Mouse (Mus musculus): ENCODE data around the gene Slc16a3. TPM values are rescaled to one million over a fixed set of nuclear protein-coding genes. Genes with fewer than 3 reads are reported as not detected.
A peak's percentile ranks its signal among the peaks of the same experiment; 100 is the strongest.

Gene Slc16a3
- polyA plus RNA-seq, 1 experiment from 2014 or later: 10.0 TPM

DNA sequence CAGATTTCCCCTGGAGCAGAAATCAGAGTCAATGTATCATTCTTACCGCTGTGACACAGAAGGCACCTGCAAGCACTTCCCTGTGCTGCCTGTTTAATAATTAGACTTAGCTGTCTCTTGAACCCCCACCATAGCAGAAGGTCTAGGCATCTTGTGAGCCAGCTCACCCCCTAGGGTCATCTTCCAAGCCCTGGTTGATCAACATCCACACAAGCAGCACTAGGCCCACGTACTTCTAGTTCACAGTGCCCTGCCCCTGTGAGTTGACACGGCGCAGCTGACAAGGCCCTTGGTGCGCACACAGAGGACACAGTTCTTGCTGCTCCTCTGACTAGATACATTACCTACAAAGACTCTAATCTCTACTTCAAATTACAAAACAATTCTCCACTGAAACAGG, 21.5 kb downstream of the Slc16a3 start:
- Histone ChIP-seq H3K27ac (replicated peaks) (no peak overlapping the region), H3K9me3 (ENCODE audit: control insufficient read depth, low read length) (no peaks in the 10 kb centered on the region), H3K36me3 (ENCODE audit: control insufficient read depth, insufficient read depth, low read length) (peaks cover 63% of the 10 kb centered on the region), H3K9ac (ENCODE audit: low read length) (no peak overlapping the region), H3K4me3 (ENCODE audit: low read depth, low read length) (no peak overlapping the region), H3K27me3 (ENCODE audit: control insufficient read depth, insufficient read depth, low read length) (no peaks in the 10 kb centered on the region), H3K4me2 (replicated peaks; ENCODE audit: low read depth) (no peak overlapping the region), H3K4me1 (replicated peaks; ENCODE audit: control insufficient read depth, insufficient read depth) (no peaks in the 10 kb centered on the region)
- ATAC-seq (ENCODE audit: low FRiP score, low TSS enrichment) (no peak), DNase-seq (ENCODE audit: low spot score) (no peak)
- no peak for TF ChIP-seq EP300 (optimal IDR thresholded peaks at IDR 0.05)
- whole genome bisulfite sequencing: 89% methylated on average over 5 of the region's 5 CpGs

DNA sequence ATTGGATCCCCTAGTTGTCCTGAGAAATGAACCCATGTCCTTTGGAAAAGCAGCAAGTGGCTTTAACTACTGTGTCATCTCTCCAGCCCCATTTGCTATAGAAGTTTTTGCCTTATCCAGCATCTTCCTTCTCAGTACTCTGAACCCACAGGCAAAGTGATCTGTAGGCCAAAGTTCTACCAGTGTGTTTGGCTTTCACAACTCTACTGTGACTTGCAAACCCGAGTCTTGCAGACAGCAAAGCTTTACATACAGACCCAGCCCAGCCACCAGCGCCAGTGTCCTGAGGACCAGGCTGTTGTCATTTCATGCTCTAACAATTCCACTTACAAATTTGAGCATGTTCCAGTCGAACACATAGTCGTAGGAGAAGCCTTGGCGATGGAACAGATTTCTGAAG, 23.0 kb downstream of the Slc16a3 start:
- WGBS: 91% methylated on average over 5 of the region's 5 CpGs
- H3K27ac ChIP-seq (replicated peaks): no peak overlapping the region
- H3K4me3 ChIP-seq (ENCODE audit: low read depth, low read length): no peak overlapping the region
- H3K4me1 ChIP-seq (replicated peaks; ENCODE audit: control insufficient read depth, insufficient read depth): no peaks in the 10 kb centered on the region
- ATAC-seq (ENCODE audit: low FRiP score, low TSS enrichment) (no peak), DNase-seq (ENCODE audit: low spot score) (no peak)
- no peak overlapping the region for H3K9ac ChIP-seq (ENCODE audit: low read length)
- no peaks in the 10 kb centered on the region for H3K27me3 ChIP-seq (ENCODE audit: control insufficient read depth, insufficient read depth, low read length)
- H3K9me3 ChIP-seq (ENCODE audit: control insufficient read depth, low read length): no peaks in the 10 kb centered on the region
- TF ChIP-seq EP300 (optimal IDR thresholded peaks at IDR 0.05) (no peak), CTCF (IDR thresholded peaks at IDR 0.05; ENCODE audit: low read depth) (no peak)
- H3K4me2 ChIP-seq (replicated peaks; ENCODE audit: low read depth): no peak overlapping the region
- peaks cover 52% of the 10 kb centered on the region for H3K36me3 ChIP-seq (ENCODE audit: control insufficient read depth, insufficient read depth, low read length)

DNA sequence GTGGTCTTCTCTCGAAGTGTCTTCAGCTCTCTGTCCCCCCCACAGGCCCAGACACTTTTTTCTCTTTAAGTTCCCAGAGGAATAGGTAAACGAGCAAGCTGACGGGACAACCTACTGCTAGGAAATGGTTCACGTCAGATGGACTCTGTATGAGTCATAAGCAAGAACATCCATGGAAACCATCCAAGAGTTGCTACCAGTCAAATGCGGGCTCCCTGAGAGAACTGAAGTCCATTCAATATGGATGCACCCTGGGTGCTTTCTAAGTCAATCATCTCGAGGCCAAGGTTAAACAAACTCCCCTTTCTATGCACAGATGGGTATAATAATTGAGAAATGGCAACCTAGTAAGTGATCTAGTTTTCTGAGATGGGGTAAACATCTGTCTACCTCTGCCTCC, 25.0 kb downstream of the Slc16a3 start:
- no peak overlapping the region for H3K9ac ChIP-seq (ENCODE audit: low read length)
- no peaks in the 10 kb centered on the region for H3K27me3 ChIP-seq (ENCODE audit: control insufficient read depth, insufficient read depth, low read length)
- DNase-seq (ENCODE audit: low spot score) (no peak), ATAC-seq (ENCODE audit: low FRiP score, low TSS enrichment) (no peak)
- H3K4me3 ChIP-seq (ENCODE audit: low read depth, low read length): no peak overlapping the region
- no peak overlapping the region for H3K27ac ChIP-seq (replicated peaks)
- H3K36me3 ChIP-seq (ENCODE audit: control insufficient read depth, insufficient read depth, low read length): peaks cover 36% of the 10 kb centered on the region
- H3K4me1 ChIP-seq (replicated peaks; ENCODE audit: control insufficient read depth, insufficient read depth): no peaks in the 10 kb centered on the region
- TF ChIP-seq EP300 (optimal IDR thresholded peaks at IDR 0.05) (no peak), CTCF (IDR thresholded peaks at IDR 0.05; ENCODE audit: low read depth) (no peak)
- WGBS: 49% methylated on average over 6 of the region's 6 CpGs
- no peaks in the 10 kb centered on the region for H3K9me3 ChIP-seq (ENCODE audit: control insufficient read depth, low read length)
- no peak overlapping the region for H3K4me2 ChIP-seq (replicated peaks; ENCODE audit: low read depth)

DNA sequence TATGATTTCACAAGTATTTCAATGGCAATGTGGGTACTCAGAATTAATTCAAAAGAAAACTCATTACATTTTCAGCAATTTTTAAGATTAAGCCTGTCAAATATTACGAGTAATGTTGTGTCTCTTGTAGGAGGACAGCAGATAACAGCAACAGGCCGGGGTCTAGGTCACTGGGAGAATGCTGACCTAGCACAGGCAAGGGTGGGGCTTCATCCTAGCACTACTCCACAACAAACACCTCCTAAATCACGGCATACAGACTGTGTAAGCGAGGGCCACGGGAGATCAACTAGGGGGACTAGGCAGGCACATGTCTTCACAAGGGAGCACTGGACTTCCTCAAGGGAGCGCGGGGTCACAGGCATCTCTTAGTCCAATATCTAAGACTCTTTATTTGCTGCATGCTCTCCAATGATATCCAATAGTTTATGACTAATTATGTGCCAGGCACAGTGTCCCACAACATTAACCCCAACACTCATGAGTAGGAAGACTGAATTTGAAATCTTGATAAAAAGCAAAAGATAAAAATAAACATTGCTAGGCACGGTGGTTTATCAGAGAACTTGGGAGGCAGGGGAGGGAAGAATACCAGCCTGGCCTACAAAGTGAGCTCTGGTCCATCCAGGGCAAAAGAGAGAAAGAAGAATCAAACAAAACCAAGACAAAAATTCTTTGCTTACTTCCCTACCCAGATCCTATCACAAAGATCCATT, 31.6 kb downstream of the Slc16a3 start:
- ATAC-seq (ENCODE audit: low FRiP score, low TSS enrichment) (no peak), DNase-seq (ENCODE audit: low spot score) (no peak)
- Histone ChIP-seq H3K4me1 (replicated peaks; ENCODE audit: control insufficient read depth, insufficient read depth) (no peaks in the 10 kb centered on the region), H3K27me3 (ENCODE audit: control insufficient read depth, insufficient read depth, low read length) (no peaks in the 10 kb centered on the region), H3K9ac (ENCODE audit: low read length) (no peak overlapping the region), H3K36me3 (ENCODE audit: control insufficient read depth, insufficient read depth, low read length) (peaks cover 8% of the 10 kb centered on the region), H3K4me3 (ENCODE audit: low read depth, low read length) (no peak overlapping the region), H3K9me3 (ENCODE audit: control insufficient read depth, low read length) (no peaks in the 10 kb centered on the region), H3K4me2 (replicated peaks; ENCODE audit: low read depth) (no peak overlapping the region), H3K27ac (replicated peaks) (no peak overlapping the region)
- 67% methylated on average over 8 of the region's 8 CpGs for WGBS
- no peak for TF ChIP-seq EP300 (optimal IDR thresholded peaks at IDR 0.05)
- TF ChIP-seq CTCF (IDR thresholded peaks at IDR 0.05; ENCODE audit: low read depth): no peak

DNA sequence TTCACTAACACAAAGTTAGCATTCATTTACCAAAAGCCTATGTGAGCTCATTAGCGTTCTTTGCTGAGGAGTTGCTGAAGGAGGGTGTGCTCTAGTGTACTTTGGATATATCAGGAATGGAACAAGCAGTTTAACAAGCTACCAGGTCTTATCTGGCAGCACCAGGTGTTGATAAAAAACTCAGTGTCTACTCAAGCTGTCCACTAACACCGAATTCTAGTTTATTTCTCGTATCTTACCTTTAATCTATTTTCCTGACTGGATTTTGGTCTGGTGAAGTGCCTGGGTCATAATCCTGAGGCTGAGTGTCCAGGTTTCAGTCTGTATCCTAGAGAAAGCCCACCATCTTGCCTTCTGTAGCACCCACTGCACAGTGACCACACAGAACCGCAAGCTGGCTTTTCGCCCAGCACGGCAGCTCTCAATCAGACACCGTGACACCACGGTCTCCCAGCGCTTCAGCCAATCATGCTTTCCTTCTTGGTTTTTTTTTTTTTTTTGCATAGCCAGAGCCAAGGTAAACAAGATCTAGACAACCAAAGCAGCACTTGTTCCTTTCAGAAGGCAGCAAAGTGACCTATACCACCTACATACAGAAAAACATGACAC, 32.3 kb downstream of the Slc16a3 start:
- peak; percentile 79 for DNase-seq (ENCODE audit: low spot score)
- no peak overlapping the region for H3K9ac ChIP-seq (ENCODE audit: low read length)
- TF ChIP-seq CTCF (IDR thresholded peaks at IDR 0.05; ENCODE audit: low read depth) (no peak), EP300 (optimal IDR thresholded peaks at IDR 0.05) (no peak)
- ATAC-seq (ENCODE audit: low FRiP score, low TSS enrichment): peak; percentile 71
- H3K27ac ChIP-seq (replicated peaks): no peak overlapping the region
- no peaks in the 10 kb centered on the region for H3K27me3 ChIP-seq (ENCODE audit: control insufficient read depth, insufficient read depth, low read length)
- 68% methylated on average over 9 of the region's 9 CpGs for WGBS
- H3K4me1 ChIP-seq (replicated peaks; ENCODE audit: control insufficient read depth, insufficient read depth): no peaks in the 10 kb centered on the region
- H3K4me2 ChIP-seq (replicated peaks; ENCODE audit: low read depth): no peak overlapping the region
- H3K4me3 ChIP-seq (ENCODE audit: low read depth, low read length): no peak overlapping the region
- peaks cover 8% of the 10 kb centered on the region for H3K36me3 ChIP-seq (ENCODE audit: control insufficient read depth, insufficient read depth, low read length)
- H3K9me3 ChIP-seq (ENCODE audit: control insufficient read depth, low read length): no peaks in the 10 kb centered on the region

GRCm38 (mm10) chr11:120981661-120982060, 33.4 kb downstream of the Slc16a3 start:
- Histone ChIP-seq H3K27me3 (ENCODE audit: control insufficient read depth, insufficient read depth, low read length) (no peaks in the 10 kb centered on the region), H3K4me2 (replicated peaks; ENCODE audit: low read depth) (no peak overlapping the region), H3K4me1 (replicated peaks; ENCODE audit: control insufficient read depth, insufficient read depth) (no peaks in the 10 kb centered on the region), H3K27ac (replicated peaks) (no peak overlapping the region), H3K9ac (ENCODE audit: low read length) (no peak overlapping the region), H3K36me3 (ENCODE audit: control insufficient read depth, insufficient read depth, low read length) (peaks cover 13% of the 10 kb centered on the region), H3K9me3 (ENCODE audit: control insufficient read depth, low read length) (no peaks in the 10 kb centered on the region), H3K4me3 (ENCODE audit: low read depth, low read length) (no peak overlapping the region)
- ATAC-seq (ENCODE audit: low FRiP score, low TSS enrichment) (no peak), DNase-seq (ENCODE audit: low spot score) (no peak)
- TF ChIP-seq CTCF (IDR thresholded peaks at IDR 0.05; ENCODE audit: low read depth) (no peak), EP300 (optimal IDR thresholded peaks at IDR 0.05) (no peak)
- 84% methylated on average over 4 of the region's 4 CpGs for WGBS
